Mouse (Mus musculus): Measurements from ENCODE around the gene Il23r.

GRCm38 (mm10) chr6:67459424-67459823, 32.2 kb downstream of the Il23r start:
- TF ChIP-seq POLR2A (IDR thresholded peaks at IDR 0.05; ENCODE audit: low read depth, low read length): no peak
- TF ChIP-seq CTCF (conservative IDR thresholded peaks at IDR 0.05 in 1 of 2, IDR thresholded peaks at IDR 0.05 in 1 of 2; ENCODE audit: low read depth in 2 of 2, low read length in 2 of 2): no peak
- TF ChIP-seq E2F4 (IDR thresholded peaks at IDR 0.05; ENCODE audit: insufficient replicate concordance, low read depth, low read length): no peak
- TF ChIP-seq MAFK (IDR thresholded peaks at IDR 0.05; ENCODE audit: insufficient replicate concordance, low read length): no peak
- TF ChIP-seq KAT2A (IDR thresholded peaks at IDR 0.05; ENCODE audit: insufficient replicate concordance, low read length): no peak
- TF ChIP-seq ELF1 (IDR thresholded peaks at IDR 0.05; ENCODE audit: low read depth, low read length): no peak
- no peak for TF ChIP-seq ZKSCAN1 (IDR thresholded peaks at IDR 0.05; ENCODE audit: borderline replicate concordance, low read depth, low read length)
- no peak for TF ChIP-seq ZC3H11A (IDR thresholded peaks at IDR 0.05; ENCODE audit: low read depth, low read length)
- no peak for TF ChIP-seq ZMIZ1 (IDR thresholded peaks at IDR 0.05; ENCODE audit: low read depth, low read length)
- TF ChIP-seq BHLHE40 (IDR thresholded peaks at IDR 0.05; ENCODE audit: low read depth, low read length): no peak
- no peak for TF ChIP-seq MAX (IDR thresholded peaks at IDR 0.05; ENCODE audit: low read length)
- TF ChIP-seq EP300 (IDR thresholded peaks at IDR 0.05; ENCODE audit: low read length): no peak
- TF ChIP-seq TCF12 (IDR thresholded peaks at IDR 0.05; ENCODE audit: low read depth, low read length): no peak
- TF ChIP-seq USF1 (IDR thresholded peaks at IDR 0.05; ENCODE audit: low read depth, low read length): no peak

All from CH12.LX (cell line).